Mouse (Mus musculus) small intestine, adult 2 months (tissue): ENCODE results near the gene Dvl2.

ENCODE experiments used
- CTCF ChIP-seq: fragments of 200-500 bp; IDR thresholded peaks from 2 replicates; pipeline ENCODE4 v1.5.1; 2012; ENCODE audit warnings: low read depth, mild to moderate bottlenecking, control low read depth, inconsistent platforms, low read length, moderate library complexity, mixed read lengths; ENCODE audit not compliant: insufficient replicate concordance, insufficient read length; ENCODE audit errors: extremely low read depth
- POLR2A ChIP-seq: fragments of 200-500 bp; IDR thresholded peaks from 2 replicates; pipeline ENCODE4 v1.6.1; 2012; ENCODE audit warnings: low read depth, mild to moderate bottlenecking, control low read depth, inconsistent platforms, low read length, moderate library complexity

GRCm38 (mm10) chr11:70020022-70020631 is 19.7 kb downstream of the Dvl2 start:
- TF ChIP-seq POLR2A (no peak), CTCF (no peak)
